Mouse (Mus musculus) gastrocnemius, postnatal 4 days (tissue): ENCODE measurements around the gene Gm11985. TPM values are rescaled to one million over a fixed set of nuclear protein-coding genes. Genes with fewer than 3 reads are reported as not detected.

ENCODE experiments used
- DNase-seq, 2 experiments: peaks; one replicate each; pipeline ENCODE4 v3.0.0; 2021 to 2022; ENCODE audit warnings: low spot score in 2 of 2, mixed read lengths in 2 of 2
- total RNA-seq, 2 experiments: library from RNA; stranded (reverse); gene quantifications; 2 replicates each; pipeline ENCODE4 v1.2.3; 2021

The Gm11985 gene
- total RNA-seq, 2 experiments from 2014 or later = not detected

DNA sequence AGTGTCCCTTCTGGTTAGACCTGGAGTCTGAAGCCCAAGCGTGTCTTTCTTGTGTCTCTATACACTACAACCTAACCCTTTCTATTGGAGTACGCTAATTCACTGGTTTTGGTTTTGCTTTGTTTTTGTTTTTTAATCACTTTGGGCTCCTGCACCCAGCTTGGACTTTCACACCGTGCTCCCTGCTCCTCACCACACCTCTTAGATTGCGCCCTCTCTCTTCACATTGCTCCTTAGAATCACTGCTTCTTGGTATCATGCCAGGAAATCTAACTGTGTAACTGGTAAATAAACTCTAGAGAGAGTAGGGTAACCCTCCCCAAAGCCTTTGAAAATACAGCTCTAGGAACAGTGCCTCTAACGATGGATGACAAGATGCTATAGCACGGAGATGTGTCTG lies 30.2 kb downstream of the Gm11985 start:
- DNase-seq = no peak

DNA sequence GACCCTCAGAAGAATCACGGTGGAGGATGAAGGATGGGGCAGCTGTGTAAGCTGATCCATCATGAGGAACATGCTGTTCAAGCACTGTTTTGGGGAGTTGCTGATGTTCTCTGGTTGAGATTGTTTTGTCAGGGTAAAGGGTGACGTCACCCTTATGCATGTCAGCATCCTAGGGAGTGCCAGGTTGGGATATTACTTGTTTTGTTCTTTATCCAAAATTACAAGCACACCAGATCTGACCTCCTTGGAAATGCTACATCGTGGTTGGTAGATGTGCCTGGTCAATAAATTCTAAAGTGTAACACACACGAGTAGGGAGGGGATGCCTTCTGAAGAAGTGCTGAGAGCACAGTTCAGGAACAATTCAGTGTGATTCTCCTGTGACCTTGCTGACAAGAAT lies 31.9 kb downstream of the Gm11985 start:
- no peak for DNase-seq

DNA sequence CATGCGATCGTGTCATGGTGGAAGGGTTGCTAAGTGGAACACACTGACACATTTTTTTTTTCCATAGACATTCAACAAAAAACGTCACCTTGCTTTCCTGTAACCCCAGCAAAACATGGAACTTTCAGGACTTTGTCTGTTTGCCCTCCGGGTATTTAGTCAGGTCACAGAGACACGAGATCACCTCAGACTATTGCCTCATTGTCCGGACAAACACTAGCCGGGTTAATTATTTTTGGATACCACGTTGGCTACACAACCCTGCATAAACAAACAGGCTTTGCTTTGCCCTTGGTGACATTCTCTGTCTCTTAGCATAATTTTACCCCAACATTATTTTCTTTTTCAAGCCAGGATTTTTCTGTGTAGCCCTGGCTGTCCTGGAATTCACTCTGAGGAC lies 35.3 kb downstream of the Gm11985 start:
- DNase-seq = no peak

DNA sequence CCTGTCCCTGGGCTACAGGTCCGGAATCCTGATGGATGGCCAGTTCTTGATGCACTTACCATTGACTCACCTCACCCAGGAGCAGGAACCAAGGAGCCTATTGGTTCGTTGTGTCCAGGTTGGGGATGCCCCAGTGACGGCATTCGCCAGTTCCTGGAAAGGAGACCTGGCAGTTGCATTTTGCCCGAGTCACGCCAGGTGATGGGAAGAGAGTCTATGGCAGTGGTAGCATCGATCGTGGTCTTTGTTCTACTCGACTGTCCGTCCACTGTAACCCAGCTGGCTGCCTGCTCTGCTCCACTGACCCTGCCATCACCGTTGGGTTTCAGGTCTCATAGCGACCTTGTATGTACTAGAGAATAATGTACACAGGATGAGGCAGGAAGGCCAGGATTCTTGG lies 36.0 kb downstream of the Gm11985 start:
- DNase-seq = no peak

DNA sequence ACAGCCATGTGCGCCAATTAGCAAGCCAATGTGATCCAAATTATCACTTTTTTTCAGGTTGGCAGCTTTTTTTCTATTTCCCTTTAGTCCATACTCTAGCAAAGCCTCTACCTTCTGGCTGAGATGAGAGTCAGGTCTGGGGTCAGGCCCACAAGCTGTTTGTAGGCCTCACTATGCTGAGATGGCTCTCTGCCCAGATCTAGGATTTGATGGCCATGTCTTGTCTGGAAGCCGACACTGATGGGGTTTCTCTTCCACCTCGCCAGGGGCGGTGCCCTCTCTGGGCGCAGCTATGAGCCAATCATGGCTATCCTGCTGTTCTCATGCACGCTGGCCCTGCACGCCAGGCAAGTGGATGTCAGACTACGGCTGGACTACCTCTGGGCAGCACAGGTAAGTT lies 37.9 kb downstream of the Gm11985 start:
- no peak for DNase-seq

DNA sequence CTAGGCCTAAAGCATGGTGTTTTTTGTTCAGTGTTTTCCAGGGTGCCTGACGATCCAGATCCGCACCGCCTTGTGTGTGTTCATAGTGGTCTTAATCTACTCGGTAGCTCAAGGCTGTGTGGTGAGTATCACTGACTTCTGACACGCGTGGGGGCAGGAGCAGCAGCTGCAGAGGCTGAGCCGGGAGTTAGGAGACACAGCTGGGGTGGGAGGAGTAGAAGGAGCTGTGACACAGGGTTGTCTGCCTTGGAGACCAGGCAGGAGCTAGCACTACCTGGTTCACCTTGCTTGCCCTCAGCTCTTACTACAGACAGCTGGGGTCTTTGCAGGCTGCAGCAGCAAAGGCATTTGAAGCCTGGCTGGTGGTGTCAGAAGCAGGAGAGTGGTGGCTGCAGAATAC lies 38.9 kb downstream of the Gm11985 start:
- no peak for DNase-seq

DNA sequence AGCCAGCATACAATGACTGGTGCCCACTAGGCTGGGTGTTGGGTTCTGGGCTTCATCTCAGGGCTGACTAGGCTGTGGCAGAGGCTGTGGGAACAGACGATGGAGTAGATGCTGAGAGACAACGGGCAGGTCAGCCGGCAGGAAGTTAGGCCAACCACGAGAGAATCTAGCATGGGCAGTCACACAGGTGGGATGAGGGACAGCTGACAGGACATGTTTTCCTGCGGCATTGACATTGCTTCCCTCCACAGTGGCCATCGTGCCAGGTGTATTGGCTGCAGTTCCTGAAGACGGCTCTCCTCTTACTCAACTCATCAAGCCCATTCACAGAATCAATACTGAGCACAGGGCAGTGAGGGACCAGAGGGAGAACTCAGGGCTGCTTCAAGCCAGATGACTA lies 40.4 kb downstream of the Gm11985 start:
- DNase-seq = no peak

DNA sequence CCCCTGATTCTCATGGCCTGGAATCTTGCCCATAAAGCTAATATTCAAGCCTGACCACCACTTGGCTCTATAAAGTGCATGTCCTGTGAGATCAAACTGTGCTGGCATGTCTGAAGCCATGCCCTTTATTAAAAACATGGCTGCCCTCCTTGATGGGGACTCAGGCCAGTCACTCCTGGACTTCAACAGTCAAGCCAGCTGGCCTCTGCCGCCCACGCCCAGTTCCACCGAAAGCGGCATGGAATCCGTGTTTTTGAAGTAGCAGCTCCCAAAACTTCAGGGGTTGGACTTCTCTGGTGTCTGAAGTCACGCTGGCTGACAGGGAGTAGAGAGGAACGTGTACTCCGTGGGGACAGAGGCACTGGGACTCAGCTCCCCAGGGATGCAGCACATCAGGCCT lies 40.8 kb downstream of the Gm11985 start:
- no peak for DNase-seq

DNA sequence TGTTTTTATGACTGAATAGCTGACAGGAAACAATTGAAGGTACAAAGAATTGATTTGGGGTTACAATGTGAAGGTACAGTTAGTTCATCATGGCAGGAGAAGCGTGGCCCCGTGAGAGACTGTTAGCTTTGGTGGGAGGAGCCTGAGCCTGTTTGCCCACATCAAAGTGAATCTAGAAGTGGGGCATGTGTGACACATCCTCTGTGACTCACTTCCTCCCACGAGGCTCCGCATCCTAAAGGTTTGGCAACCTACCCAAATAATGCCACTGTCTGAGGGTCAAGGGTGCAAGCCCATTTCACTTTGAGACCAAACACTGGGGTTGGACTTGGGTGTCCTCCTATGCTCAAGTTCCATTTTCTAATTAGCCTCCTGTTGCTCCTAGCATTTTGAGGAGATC lies 43.1 kb downstream of the Gm11985 start:
- DNase-seq = no peak

DNA sequence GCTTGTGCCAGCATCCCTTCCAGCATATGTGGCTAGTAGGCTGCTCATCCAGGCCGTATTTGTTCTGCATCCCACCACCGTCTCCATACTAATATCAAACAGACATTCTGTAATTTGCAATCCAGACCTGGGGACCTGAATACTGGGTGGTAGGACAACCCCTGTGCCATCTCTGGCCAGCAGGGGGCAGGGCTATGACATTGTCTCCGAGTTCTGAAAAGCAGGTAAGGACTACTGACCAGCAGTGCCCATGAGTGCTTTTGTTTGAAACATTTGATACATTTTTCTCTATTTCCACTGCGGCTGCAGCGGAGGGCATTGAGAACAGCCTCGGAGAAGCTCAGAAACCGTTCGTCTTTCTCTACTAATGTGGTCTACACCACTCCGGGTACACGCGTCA lies 44.0 kb downstream of the Gm11985 start:
- DNase-seq = no peak

DNA sequence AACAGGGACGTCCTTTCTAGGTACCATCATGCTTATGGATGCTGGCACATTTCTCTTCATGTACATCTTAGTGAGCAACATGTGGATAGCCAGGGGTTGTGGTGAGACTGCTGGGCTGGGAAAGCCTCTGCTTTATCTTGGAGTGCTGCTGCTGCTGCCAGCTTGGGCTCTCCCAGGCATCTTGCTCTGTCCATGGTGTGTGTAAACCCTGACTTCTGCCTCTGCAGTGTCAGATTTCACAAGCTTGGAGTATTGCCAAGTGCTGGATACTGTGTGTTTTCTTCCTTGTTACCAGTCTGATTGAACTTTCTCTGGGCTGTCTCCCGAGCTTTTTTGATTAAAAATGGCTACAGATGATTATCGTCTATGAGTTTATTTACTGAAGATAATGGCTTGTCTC lies 45.6 kb downstream of the Gm11985 start:
- DNase-seq = no peak

DNA sequence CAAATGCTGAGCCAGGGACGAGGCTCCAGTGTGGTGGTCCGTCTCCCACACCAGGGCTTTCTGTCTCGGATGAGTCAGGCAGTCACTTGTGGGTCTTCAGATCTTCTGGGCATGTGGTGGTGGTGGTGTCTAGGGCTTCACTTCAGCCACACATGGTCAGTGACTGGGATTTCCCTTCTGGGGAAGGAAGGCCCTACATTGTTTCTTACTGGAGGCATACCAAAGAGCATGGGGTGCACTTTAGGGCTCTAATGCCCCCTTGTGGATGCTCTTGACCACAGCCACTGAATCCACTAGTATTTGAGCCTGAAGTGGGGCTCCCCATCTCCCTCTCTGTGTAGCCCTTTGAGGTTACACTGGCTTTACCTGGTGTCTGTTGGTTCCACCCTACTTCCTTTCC lies 47.9 kb downstream of the Gm11985 start:
- DNase-seq = peak in 1 of 2 experiments; percentile 33

DNA sequence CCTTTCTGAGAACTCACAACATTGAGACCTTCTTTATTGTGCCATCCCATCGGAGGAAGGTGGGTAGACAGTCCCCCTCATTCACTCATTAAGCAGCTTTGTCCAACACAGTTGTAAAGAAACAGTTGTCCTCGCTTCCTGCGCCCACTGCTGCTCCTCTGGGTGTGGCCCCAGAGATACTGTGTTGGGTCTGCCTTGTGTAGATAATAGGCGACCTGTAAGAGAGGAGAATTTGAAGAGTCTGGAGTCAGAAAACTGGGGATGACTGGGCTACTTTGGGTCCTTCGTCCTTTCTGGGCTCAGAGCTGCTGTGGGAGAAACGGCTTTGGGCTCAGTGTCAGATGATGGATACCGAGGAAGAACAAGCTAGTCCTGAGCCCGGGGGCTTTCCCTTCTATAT lies 50.0 kb downstream of the Gm11985 start:
- DNase-seq = no peak

DNA sequence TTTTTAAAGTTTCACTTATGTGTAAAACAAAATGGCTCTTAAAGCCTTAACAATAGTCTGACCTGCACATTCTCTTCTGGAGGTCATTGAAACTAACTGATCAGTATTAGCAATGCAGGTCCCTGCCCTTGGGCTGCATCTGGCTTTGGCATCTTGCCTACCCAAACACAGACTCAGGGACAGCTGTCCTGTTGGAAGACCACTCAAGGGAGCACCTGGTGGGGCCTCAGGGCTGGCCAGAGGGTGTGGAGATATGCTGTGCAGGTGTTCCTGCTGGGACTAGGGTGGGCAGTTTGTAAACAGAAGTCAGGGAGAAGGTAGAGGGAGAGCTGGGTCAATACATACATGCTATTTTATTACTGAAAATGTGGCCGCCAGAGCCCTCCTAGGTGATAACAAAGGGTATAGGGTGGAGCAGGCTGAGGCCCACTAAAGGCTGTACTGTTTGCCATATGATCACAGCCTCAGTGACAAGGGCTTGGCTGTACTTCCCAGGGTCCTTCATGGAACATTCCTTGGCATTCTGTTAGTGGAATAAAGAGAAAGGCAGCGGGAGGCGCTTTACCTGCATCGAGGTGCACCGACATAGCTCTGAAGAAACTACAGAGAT lies 52.0 kb downstream of the Gm11985 start:
- DNase-seq = no peak

DNA sequence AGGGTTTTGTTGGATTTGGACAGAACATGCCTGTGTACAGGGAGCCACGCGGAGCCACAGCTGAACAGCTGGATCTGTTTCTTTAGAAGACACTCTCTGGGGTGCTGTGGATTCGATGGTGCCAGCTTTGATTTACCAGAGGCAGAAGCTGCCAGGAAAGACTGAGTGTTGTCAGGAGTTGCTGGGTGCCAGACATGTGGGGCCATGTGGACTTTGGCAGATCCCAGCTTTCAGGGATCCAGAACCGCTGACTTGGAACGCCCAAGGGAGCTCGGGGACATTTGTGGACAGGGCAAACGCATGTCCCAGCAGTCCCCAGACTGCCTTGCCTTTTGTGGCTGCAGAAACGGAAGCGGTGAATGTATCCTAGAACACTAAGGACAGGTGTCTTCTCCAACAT lies 52.6 kb downstream of the Gm11985 start:
- DNase-seq = peak in 1 of 2 experiments; percentile 30

DNA sequence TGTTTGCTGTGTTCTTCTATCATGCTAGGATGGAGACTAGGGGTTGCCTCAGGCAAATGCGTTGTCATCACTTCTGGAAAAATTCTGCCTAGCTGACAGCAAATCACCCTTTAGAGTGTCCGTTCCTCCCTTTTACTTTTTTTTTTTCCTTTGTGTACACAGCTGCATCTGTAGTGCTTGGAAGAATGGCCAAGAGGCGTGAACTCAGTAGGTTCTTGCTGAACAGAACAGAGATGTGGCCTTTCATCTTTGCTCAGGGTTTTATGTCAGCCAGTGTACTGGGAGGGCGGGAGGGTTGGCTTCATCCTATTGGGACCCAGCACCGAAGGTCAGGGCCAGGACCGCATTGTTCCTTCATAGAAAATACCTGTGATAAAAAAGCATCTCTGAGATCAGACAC lies 53.1 kb downstream of the Gm11985 start:
- no peak for DNase-seq

DNA sequence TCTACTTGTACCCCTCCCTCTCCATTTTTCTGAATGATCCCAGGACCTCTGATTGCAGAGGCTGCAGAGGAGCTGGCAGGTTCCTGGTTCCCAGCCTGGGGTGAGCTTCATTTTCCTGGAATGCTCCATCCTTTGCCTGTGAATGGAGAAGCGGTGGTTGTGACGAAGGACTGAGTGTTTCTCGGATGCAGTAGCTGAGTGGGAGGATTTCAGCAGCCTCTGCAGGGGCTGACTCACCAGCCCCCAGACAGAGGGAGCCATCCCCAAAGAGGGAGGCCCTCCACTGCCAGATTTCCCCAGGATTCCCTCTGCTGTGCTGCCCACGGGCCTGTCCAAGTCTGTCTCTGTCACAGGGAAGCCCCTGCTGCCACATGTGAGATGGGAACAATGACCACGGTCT lies 54.0 kb downstream of the Gm11985 start:
- no peak for DNase-seq

DNA sequence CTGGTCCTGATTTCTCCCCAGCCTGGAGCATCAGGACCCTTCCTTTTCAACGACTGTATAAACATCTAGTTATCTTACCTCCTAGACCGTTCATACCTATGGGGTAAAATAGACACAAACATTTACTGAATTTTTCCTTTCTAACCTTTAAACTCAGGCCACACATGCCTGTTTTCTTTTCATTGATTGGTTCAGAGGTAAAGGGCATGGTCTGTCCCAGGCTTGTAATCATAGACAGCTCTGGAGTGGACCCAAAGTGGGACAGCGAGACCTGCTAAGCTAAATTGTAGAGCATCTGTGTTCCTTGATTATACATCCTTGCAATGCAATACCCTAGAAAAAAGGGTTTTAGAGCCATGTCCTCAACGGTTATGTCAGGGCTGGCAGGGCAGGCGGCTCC lies 54.6 kb downstream of the Gm11985 start:
- DNase-seq = no peak

Other genes with a start within 250 kb of the Gm11985 start
- 1 to 10 TPM; 3.7 to 4.0 TPM for gene Adcy1, start 125.1 kb downstream of the Gm11985 start, total RNA-seq
- gene Igfbp1, start 9.2 kb upstream of the Gm11985 start, total RNA-seq = 1 to 10 TPM in 1 of 2 experiments, under 1 TPM in 1; 0.29 to 2.8 TPM
- gene Igfbp3, start 25.4 kb upstream of the Gm11985 start, total RNA-seq = 100 to 1,000 TPM; 149 to 168 TPM